Mouse (Mus musculus): ENCODE measurements around the gene Cplx3. TPM values are rescaled to one million over a fixed set of nuclear protein-coding genes. Genes with fewer than 3 reads are reported as not detected.

Cplx3 gene
- polyA plus RNA-seq, 1 experiment from 2014 or later: 0.45 TPM

Other genes starting within 250 kb of the Cplx3 start
- 21.3 and 29.5 TPM in 2 replicates for gene Ppcdc, start 166.2 kb downstream of the Cplx3 start, polyA plus RNA-seq (2015; fragmentation: Nextera tagmentation; extraction: Ambion mirVana)
- gene Scamp5, start 138.2 kb downstream of the Cplx3 start, polyA plus RNA-seq (2015; fragmentation: Nextera tagmentation; extraction: Ambion mirVana): 102 and 106 TPM in 2 replicates
- 18.8 and 19.6 TPM in 2 replicates for gene Rpp25, start 102.3 kb downstream of the Cplx3 start, polyA plus RNA-seq (2015; fragmentation: Nextera tagmentation; extraction: Ambion mirVana)
- gene Cox5a, start 85.0 kb downstream of the Cplx3 start, polyA plus RNA-seq (2015; fragmentation: Nextera tagmentation; extraction: Ambion mirVana): 751 and 752 TPM in 2 replicates
- 24.1 and 26.2 TPM in 2 replicates for gene Fam219b, start 68.8 kb downstream of the Cplx3 start, polyA plus RNA-seq (2015; fragmentation: Nextera tagmentation; extraction: Ambion mirVana)
- gene Mpi, start 53.5 kb downstream of the Cplx3 start, polyA plus RNA-seq (2015; fragmentation: Nextera tagmentation; extraction: Ambion mirVana): 62.9 and 69.3 TPM in 2 replicates
- gene Scamp2, start 45.3 kb downstream of the Cplx3 start, polyA plus RNA-seq (2015; fragmentation: Nextera tagmentation; extraction: Ambion mirVana): 57.7 and 60.5 TPM in 2 replicates
- 26.6 and 29.8 TPM in 2 replicates for gene Ulk3, start 16.8 kb downstream of the Cplx3 start, polyA plus RNA-seq (2015; fragmentation: Nextera tagmentation; extraction: Ambion mirVana)
- gene Lman1l, start 14.5 kb upstream of the Cplx3 start, polyA plus RNA-seq (2015; fragmentation: Nextera tagmentation; extraction: Ambion mirVana): not detected in 2 replicates
- gene Csk, start 47.4 kb upstream of the Cplx3 start, polyA plus RNA-seq (2015; fragmentation: Nextera tagmentation; extraction: Ambion mirVana): 37.4 and 41.7 TPM in 2 replicates
- not detected in 2 replicates for gene Cyp1a2, start 77.4 kb upstream of the Cplx3 start, polyA plus RNA-seq (2015; fragmentation: Nextera tagmentation; extraction: Ambion mirVana)
- gene Cyp1a1, start 81.6 kb upstream of the Cplx3 start, polyA plus RNA-seq (2015; fragmentation: Nextera tagmentation; extraction: Ambion mirVana): 0.06 and 0.20 TPM in 2 replicates
- 36.4 and 37.1 TPM in 2 replicates for gene Edc3, start 102.3 kb upstream of the Cplx3 start, polyA plus RNA-seq (2015; fragmentation: Nextera tagmentation; extraction: Ambion mirVana)
- gene Clk3, start 159.6 kb upstream of the Cplx3 start, polyA plus RNA-seq (2015; fragmentation: Nextera tagmentation; extraction: Ambion mirVana): 88.6 and 93.0 TPM in 2 replicates
- 8.0 and 9.2 TPM in 2 replicates for gene Arid3b, start 230.5 kb upstream of the Cplx3 start, polyA plus RNA-seq (2015; fragmentation: Nextera tagmentation; extraction: Ambion mirVana)

Data from forebrain, embryonic 15.5 days (tissue).